21 mouse cellular contexts compared by ENCODE assay signal in the genomic region with DNA sequence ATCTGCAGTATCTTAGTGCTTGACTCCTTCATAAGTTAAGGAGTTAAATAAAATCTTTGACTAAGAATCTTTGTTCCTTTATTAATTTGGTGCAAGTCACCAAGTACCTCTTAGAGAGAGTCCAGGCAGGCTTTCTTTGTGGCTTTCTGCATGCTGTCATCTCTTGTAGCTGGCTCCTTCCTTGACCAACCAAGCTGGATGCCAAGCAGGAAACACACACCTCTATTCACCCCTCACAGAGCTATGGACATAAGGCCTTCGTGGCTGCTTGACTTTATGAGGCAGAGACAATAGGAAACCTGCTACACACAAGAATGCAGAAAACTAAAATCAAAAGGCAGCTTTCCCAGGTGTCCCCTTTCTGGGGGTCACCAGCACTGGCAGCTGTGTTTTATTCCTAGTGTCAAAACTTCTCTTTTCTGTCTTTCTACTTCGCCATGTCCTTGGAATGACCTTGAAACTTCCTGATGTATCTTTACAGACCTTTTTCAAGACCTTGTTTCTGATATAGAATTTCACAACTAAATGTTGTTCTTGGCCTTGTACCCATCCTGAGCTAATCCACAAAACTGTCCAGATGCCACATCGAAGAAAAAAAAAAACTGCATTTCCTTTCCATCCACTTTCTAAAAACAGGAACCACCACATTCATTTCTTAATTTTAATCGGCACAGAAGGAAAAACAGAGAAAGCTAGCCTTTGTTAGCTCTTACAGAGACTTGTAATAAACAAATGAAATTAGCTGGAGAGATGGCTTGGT.
A peak's percentile ranks its signal among the peaks of the same experiment; 100 is the strongest.
DNase-seq lines count a peak whose midpoint lies in the region; ATAC-seq and TF ChIP-seq lines count a peak whose summit lies in the region.
"Had no signal": no experiment of that assay in that cellular context is flagged by ENCODE, and none has a peak within 500 bp of the region (broad histone marks: within the 10 kb centered on the region; RNA-seq: fewer than 3 reads in every experiment).

No protein-coding gene starts in this region.

- no peak overlapping the region for H3ac ChIP-seq in myocyte (ENCODE audit: control insufficient read depth, insufficient read length)

- no peak overlapping the region for H3K9ac ChIP-seq in kidney, postnatal 0 days (ENCODE audit: low read depth, low read length)
- no peak overlapping the region for H3K9ac ChIP-seq in neural tube, embryonic 15.5 days (replicated peaks)
- no peak overlapping the region for H3K9ac ChIP-seq in forebrain, postnatal 0 days
- H3K9ac ChIP-seq: embryonic facial prominence, embryonic 12.5 days; forebrain, embryonic 15.5 days; heart, embryonic 12.5 days; hindbrain, embryonic 15.5 days had no signal

- H3K27me3 ChIP-seq in kidney, postnatal 0 days (ENCODE audit: insufficient read depth, low read length) = no peaks in the 10 kb centered on the region
- no peaks in the 10 kb centered on the region for H3K27me3 ChIP-seq in neural tube, embryonic 15.5 days (replicated peaks)
- no peaks in the 10 kb centered on the region for H3K27me3 ChIP-seq in Patski
- H3K27me3 ChIP-seq in myocyte (ENCODE audit: control insufficient read depth, insufficient read depth, insufficient read length) = no peaks in the 10 kb centered on the region
- no peaks in the 10 kb centered on the region for H3K27me3 ChIP-seq in forebrain, postnatal 0 days (ENCODE audit: insufficient read depth, low read length)
- H3K27me3 ChIP-seq: embryonic facial prominence, embryonic 12.5 days; forebrain, embryonic 15.5 days; heart, embryonic 12.5 days; hindbrain, embryonic 15.5 days had no signal

- 35% methylated on average over 4 of the region's 4 CpGs for WGBS in kidney, postnatal 0 days
- WGBS in neural tube, embryonic 15.5 days = 64% methylated on average over 4 of the region's 4 CpGs
- 58% methylated on average over 4 of the region's 4 CpGs for WGBS in forebrain, postnatal 0 days

- TF ChIP-seq POLR2A in myocyte (IDR thresholded peaks at IDR 0.05; ENCODE audit: insufficient read length, low read depth) = no peak

- no peak overlapping the region for H3K4me2 ChIP-seq in kidney, postnatal 0 days (ENCODE audit: low read length)
- no peak overlapping the region for H3K4me2 ChIP-seq in neural tube, embryonic 15.5 days
- peak overlapping the region; percentile 12 for H3K4me2 ChIP-seq in myocyte (ENCODE audit: low read depth)
- no peak overlapping the region for H3K4me2 ChIP-seq in forebrain, postnatal 0 days (ENCODE audit: low read depth)
- H3K4me2 ChIP-seq: embryonic facial prominence, embryonic 12.5 days; forebrain, embryonic 15.5 days; heart, embryonic 12.5 days; hindbrain, embryonic 15.5 days had no signal

- no peak overlapping the region for H3K27ac ChIP-seq in kidney, postnatal 0 days
- 0 out of 2 replicates have a peak overlapping the region, but pooled peaks have one; percentile 28 for H3K27ac ChIP-seq in neural tube, embryonic 15.5 days (replicated peaks)
- H3K27ac ChIP-seq in forebrain, postnatal 0 days (ENCODE audit: low read depth, low read length) = no peak overlapping the region
- H3K27ac ChIP-seq: embryonic facial prominence, embryonic 12.5 days; forebrain, embryonic 15.5 days; gastrocnemius, adult 2 months; heart, adult 2 months; hindbrain, embryonic 15.5 days had no signal

- in situ Hi-C loops in Patski (cut with MboI; ENCODE audit: low pct_unique_long_range_greater_than_20kb) = no loop called here

- no peaks in the 10 kb centered on the region for H3K4me1 ChIP-seq in kidney, postnatal 0 days (replicated peaks; ENCODE audit: insufficient read depth, low read length)
- H3K4me1 ChIP-seq in neural tube, embryonic 15.5 days = peaks cover 22% of the 10 kb centered on the region
- H3K4me1 ChIP-seq in forebrain, postnatal 0 days (ENCODE audit: insufficient read depth) = no peaks in the 10 kb centered on the region
- H3K4me1 ChIP-seq: embryonic facial prominence, embryonic 12.5 days; forebrain, embryonic 15.5 days; heart, embryonic 12.5 days had no signal

- no peaks in the 10 kb centered on the region for H3K36me3 ChIP-seq in kidney, postnatal 0 days (ENCODE audit: insufficient read depth, low read length)
- H3K36me3 ChIP-seq in neural tube, embryonic 15.5 days = no peaks in the 10 kb centered on the region
- H3K36me3 ChIP-seq in myocyte (ENCODE audit: control insufficient read depth, insufficient read depth) = no peaks in the 10 kb centered on the region
- no peaks in the 10 kb centered on the region for H3K36me3 ChIP-seq in forebrain, postnatal 0 days (ENCODE audit: insufficient read depth)
- H3K36me3 ChIP-seq: embryonic facial prominence, embryonic 12.5 days; forebrain, embryonic 15.5 days; heart, embryonic 12.5 days; hindbrain, embryonic 15.5 days had no signal

- CTCF ChIA-PET in Patski (lab: Charles Lee) = interaction anchor here (0.7 to 1.7 kb wide), 8 partner anchors 18 to 123 kb away, joined by 3 to 4 read pairs (median 3); no protein-coding TSS in a partner anchor

- no peaks in the 10 kb centered on the region for H3K79me2 ChIP-seq in myocyte (ENCODE audit: control insufficient read depth, insufficient read depth)

- POLR2A ChIA-PET in Patski (lab: Charles Lee) = interaction anchor here (2.2 kb wide), 1 partner anchor 10 kb away, joined by 5 read pairs; no protein-coding TSS in a partner anchor

- no peaks in the 10 kb centered on the region for H3K9me3 ChIP-seq in kidney, postnatal 0 days (replicated peaks; ENCODE audit: low read length)
- H3K9me3 ChIP-seq in neural tube, embryonic 15.5 days (replicated peaks) = no peaks in the 10 kb centered on the region
- no peaks in the 10 kb centered on the region for H3K9me3 ChIP-seq in forebrain, postnatal 0 days (ENCODE audit: low read length)
- H3K9me3 ChIP-seq: embryonic facial prominence, embryonic 12.5 days; forebrain, embryonic 15.5 days; heart, embryonic 12.5 days; hindbrain, embryonic 15.5 days had no signal

- H3K4me3 ChIP-seq in kidney, postnatal 0 days (replicated peaks; ENCODE audit: low read depth, low read length) = no peak overlapping the region
- H3K4me3 ChIP-seq in neural tube, embryonic 15.5 days (replicated peaks) = no peak overlapping the region
- H3K4me3 ChIP-seq in myocyte = no peak overlapping the region
- H3K4me3 ChIP-seq in forebrain, postnatal 0 days (ENCODE audit: low read depth, low read length) = no peak overlapping the region
- H3K4me3 ChIP-seq: embryonic facial prominence, embryonic 12.5 days; forebrain, embryonic 15.5 days; gastrocnemius, adult 2 months; heart, adult 2 months; heart, embryonic 12.5 days; hindbrain, embryonic 15.5 days had no signal

- ATAC-seq in kidney, postnatal 0 days (replicated peaks; ENCODE audit: low FRiP score, low read depth) = no peak
- no peak for ATAC-seq in neural tube, embryonic 15.5 days (ENCODE audit: low FRiP score)
- peak; percentile 80 for ATAC-seq in Patski
- no peak for ATAC-seq in forebrain, postnatal 0 days
- ATAC-seq: forebrain, embryonic 15.5 days; intestine, embryonic 16.5 days had no signal

- TF ChIP-seq CTCF in kidney, postnatal 0 days (IDR thresholded peaks at IDR 0.05; ENCODE audit: low read depth) = no peak
- no peak for TF ChIP-seq CTCF in Patski (IDR thresholded peaks at IDR 0.05)
- TF ChIP-seq CTCF in forebrain, postnatal 0 days (IDR thresholded peaks at IDR 0.05; ENCODE audit: low read depth) = no peak

- peak; percentile 6 for DNase-seq in kidney, postnatal 0 days (ENCODE audit: low spot score)
- DNase-seq in kidney, postnatal 4 days = no peak
- no peak for DNase-seq in neural tube, embryonic 10.5 days (ENCODE audit: extremely low spot score, low spot score)
- DNase-seq in Patski (ENCODE audit: low read depth, low spot score) = no peak
- DNase-seq in right cerebral cortex, adult 2 months (ENCODE audit: low spot score in 2 of 2) = no peak
- DNase-seq in forebrain, postnatal 0 days = no peak
- DNase-seq: adrenal gland, adult 8-10 months; adrenal gland, postnatal 36 days; cerebellum, adult 11 months; cerebellum, adult 8-10 months; cerebellum, postnatal 14 days; gastrocnemius, adult 2 months; gastrocnemius, postnatal 25 days; heart, adult 2 months had no signal

TF ChIP-seq in myocyte, 11 proteins besides CTCF, POLR2A, EP300 and RAD21:
- no peak for TF ChIP-seq TCF12 (IDR thresholded peaks at IDR 0.05; ENCODE audit: insufficient read depth, poor library complexity, severe bottlenecking)
- peak; percentile 33; the same call in 1 of the 2 replicates for TF ChIP-seq CEBPB (IDR thresholded peaks at IDR 0.05; ENCODE audit: insufficient read depth, poor library complexity, severe bottlenecking)
TF ChIP-seq in myocyte: peak in this region for 1.
